Mouse (Mus musculus) right cerebral cortex, postnatal 36 days (tissue): ENCODE data around the gene Slc39a7.
A peak's percentile ranks its signal among the peaks of the same experiment; 100 is the strongest.

Source experiments
- DNase-seq, 2 experiments: peaks; one replicate each; pipeline ENCODE4 v3.0.0; 2022; ENCODE audit warnings: low spot score in 2 of 2, mixed read lengths in 1 of 2

Gene Slc39a7

GRCm38 (mm10) chr17:34031465-34032173 is at the start of gene Slc39a7, which contains the start of gene Rxrb:
Gene Slc39a7, minus strand, starts transcription at chr17:34031682.
Gene Rxrb, plus strand, starts transcription at chr17:34031812.
- peak; percentile 94 to 95 for DNase-seq

DNA sequence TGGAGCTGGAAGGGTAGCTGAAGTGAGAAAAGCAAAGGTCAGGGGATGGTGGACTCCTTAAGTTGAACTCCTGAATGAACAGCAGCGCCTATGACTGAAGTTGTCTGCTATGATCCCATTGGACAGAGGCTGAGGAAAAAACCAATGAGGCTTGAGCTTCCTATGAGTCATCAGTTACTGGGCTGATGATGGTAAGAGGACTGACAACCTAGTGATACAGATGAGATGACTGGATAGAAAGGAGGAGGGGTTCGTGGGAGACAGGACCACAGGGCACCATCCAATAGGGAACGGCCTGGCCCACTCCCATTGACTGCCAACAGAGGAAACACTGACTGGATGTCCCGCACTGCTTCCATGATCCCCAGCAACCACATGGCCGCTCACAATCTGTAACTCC is 48.1 kb upstream of the Slc39a7 start:
- DNase-seq = peak in 1 of 2 experiments; percentile 27

- no peak for DNase-seq
These were observed 47.5 kb upstream of the Slc39a7 start for GRCm38 (mm10) chr17:34079002-34079401.

- no peak for DNase-seq
These were observed 46.7 kb upstream of the Slc39a7 start for GRCm38 (mm10) chr17:34078148-34078547.

DNA sequence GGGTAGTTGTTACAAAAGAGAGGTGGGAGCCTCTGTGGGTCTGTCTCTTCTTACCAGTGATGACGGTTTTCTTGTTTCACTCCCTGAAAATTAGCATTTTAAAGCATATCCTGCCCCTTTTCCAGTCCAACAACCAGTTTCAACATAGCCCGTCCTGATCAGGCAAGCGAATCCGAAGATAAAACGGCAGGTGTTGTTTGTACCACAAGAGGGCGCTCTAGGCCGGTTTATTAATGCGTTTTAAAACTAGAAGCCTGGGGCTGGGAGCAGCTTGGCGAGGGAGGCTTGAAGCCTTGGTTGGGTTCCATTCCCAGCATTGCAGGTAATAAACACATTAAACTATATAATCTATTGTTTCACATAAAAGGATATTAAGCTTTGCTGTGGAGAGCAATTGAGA is 46.1 kb upstream of the Slc39a7 start:
- DNase-seq = peak in 1 of 2 experiments; percentile 32

GRCm38 (mm10) chr17:34075271-34075670 is 43.8 kb upstream of the Slc39a7 start:
- DNase-seq = peak; percentile 16 to 28

DNA sequence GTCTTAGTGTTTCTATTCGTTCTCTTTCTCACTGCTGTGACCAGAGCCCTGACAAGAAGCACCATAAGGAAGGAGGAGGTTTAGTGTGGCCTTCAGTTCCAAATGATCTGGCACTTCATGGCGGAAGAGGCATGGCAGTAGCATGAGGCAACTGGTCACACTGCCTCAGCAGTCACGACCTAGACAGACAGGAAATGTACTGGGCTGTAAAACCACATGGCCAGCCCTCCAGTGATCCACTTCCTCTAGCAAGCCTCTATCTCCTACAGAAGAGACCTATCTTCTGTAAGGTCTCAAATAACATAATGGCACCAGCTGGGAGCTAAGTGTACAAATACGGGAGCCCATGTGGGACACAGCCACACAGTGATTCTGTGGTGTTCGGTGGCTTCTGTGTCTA is 40.6 kb upstream of the Slc39a7 start:
- DNase-seq = no peak

GRCm38 (mm10) chr17:34068864-34069263 is 37.4 kb upstream of the Slc39a7 start:
- DNase-seq = no peak

DNA sequence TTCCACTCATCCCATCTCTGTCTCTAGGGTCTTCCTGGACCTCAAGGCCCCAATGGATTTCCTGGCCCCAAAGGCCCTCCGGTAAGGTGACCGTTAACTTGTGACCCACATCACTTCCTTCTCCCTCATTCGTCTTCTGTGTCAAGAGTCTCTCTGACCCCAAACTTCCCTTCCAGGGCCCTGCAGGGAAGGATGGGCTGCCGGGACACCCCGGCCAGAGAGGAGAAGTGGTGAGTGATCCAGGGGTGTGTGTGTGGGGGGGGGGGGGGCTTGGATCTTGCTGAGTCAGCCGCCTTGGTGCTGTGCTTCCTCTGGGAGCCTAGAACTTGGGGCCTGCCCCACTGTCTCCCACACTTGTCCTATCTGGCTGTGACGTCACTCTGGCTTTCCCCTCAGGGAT is 25.7 kb upstream of the Slc39a7 start:
- DNase-seq = no peak

DNA sequence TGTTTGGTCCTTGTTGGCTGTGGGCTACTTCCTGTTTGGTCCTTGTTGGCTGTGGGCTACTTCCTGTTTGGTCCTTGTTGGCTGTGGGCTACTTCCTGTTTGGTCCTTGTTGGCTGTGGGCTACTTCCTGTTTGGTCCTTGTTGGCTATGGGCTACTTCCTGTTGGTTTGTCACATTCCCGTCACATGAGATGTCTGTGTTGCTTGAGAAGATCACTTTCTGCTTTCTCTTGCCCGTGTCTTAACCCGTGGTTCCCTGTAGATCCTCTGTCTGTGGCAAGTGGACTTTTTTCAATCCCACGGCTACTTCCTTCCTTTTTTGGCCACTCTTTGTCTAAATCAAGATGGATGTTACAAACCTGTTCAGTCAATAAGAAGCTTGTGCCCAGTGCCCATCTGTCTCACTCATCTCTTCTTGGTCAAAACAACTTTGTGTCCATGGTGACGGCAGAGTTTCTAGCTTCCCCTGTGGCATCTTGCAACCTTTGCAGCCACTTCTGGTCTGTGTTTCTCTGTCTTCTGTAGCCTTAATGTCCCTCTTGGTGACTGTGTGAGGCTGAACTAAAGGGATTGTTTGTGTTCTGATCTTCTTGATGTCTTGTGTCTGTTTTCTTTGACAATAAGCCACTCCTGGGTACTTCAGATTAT is 16.0 kb upstream of the Slc39a7 start:
- no peak for DNase-seq

DNA sequence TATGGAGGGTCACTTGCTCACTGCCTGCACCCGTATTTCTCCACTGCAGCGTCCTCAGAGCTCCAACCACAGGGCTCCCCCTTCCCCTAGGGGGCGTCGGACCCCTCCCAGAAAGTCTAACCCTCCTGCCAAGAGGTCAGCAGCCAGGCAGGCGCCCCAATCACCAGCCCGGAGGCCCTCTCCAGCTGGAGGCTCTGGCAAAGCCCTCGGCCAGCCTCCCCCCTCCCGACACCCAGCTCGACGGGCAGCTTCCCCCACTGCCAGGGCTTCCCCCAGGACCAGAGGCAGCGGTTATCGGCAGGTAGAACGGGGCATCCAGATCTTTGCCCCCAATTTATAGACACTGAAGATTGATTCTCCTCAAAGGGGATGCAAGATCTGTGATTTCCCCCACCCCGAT is 14.5 kb upstream of the Slc39a7 start:
- DNase-seq = no peak

DNA sequence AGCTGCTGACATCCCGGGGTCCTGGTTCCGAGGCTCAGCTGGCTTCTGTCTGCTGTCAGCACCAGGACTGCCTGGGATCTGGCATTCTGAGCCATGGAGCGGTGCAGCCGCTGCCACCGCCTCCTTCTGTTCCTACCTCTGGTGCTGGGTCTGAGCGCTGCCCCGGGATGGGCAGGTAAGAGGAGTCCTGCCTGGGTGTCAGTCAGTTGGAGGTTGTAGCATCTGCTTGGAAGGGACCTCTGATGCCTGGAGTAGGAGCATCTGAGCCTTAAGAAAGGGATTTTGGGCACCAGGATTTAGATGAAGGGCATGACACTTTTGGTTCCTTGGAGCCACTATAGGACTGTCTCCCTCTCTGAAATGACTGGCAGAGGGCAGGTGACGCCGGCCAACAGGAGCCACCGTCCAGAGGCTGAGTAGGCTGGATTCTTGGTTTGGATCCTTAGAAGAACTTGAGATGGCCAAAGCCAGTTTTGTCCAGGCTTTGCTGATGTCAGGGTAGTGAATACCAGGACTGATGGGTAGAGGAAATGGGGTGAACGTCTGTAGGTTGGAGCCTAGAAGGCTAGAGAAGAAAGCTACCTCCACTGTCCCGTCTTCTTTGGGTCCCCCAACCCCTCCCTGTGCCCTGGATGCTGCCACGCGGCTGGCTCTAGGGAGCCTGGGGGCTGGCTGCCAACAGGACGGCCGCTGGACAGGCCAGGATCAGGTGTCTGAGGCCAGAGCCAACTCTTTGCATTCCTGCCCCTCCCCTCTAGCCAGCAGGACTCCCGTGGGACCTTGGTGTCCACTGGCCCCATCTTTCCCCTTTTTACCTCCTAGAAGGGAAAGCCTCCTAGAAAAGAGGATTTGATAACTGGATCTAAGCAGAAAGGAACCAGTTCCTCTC is 8.3 kb upstream of the Slc39a7 start:
- DNase-seq = no peak

- DNase-seq = no peak
These were observed 7.5 kb upstream of the Slc39a7 start, which contains the start of gene Col11a2 for GRCm38 (mm10) chr17:34038878-34039561. Gene Col11a2, plus strand, starts transcription at chr17:34039437.

DNA sequence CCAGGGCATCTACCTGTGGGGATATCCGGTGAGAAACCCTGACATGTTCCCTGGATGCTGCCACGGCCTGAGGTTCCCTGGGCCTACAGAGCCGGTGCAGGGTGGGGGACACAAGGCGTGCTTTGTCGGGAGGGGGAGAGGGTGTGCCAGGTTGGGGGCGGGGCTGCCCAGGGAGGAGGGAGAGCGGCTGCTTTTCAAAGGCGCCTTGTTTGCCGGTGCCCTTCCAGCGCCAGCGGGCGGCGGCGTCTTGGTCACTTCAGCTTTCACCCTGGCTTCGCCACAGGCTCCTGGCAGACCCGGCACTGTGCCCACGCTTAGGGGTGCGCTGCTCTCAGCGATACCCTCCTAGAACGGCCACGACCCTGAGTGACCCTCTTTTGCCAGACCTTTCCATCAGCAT is 7.0 kb upstream of the Slc39a7 start:
- DNase-seq = no peak

- DNase-seq = no peak
These were observed 5.8 kb upstream of the Slc39a7 start for GRCm38 (mm10) chr17:34037241-34037640.

- no peak for DNase-seq
These were observed 5.2 kb upstream of the Slc39a7 start for GRCm38 (mm10) chr17:34036647-34037046.

DNA sequence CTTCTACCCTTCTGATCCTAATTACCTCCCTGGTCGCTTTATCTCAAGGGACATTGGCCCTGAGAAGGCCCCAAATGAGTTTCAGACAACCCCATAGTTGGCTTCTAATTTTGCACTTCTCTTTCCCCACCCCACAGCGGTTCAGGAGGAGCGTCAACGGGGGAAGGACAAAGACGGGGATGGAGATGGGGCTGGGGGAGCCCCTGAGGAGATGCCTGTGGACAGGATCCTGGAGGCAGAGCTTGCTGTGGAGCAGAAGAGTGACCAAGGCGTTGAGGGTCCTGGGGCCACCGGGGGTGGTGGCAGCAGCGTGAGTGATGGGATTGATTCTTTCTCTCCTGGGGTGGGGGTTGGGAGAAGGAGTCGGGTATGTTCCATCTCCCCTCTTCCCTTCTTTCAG is 4.0 kb upstream of the Slc39a7 start:
- DNase-seq = no peak

- no peak for DNase-seq
These were observed 2.6 kb upstream of the Slc39a7 start for GRCm38 (mm10) chr17:34034064-34034463.

DNA sequence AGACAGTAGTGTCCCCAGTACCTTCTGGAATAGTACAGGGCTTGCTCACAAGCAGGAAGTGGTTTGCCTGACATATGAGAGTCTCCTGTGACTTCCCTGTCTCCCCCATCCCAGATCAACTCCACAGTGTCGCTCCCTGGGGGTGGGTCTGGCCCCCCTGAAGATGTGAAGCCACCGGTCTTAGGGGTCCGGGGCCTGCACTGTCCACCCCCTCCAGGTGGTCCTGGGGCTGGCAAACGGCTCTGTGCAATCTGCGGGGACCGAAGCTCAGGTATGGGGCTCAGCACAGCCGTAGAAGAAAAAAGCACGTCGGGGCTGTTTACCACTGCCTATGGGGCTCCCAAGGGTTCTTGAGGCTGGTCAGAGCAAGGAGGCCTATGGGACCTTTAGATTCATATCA is 2.0 kb upstream of the Slc39a7 start:
- DNase-seq = no peak

- no peak for DNase-seq
These were observed 1.3 kb upstream of the Slc39a7 start for GRCm38 (mm10) chr17:34032806-34033205.

DNA sequence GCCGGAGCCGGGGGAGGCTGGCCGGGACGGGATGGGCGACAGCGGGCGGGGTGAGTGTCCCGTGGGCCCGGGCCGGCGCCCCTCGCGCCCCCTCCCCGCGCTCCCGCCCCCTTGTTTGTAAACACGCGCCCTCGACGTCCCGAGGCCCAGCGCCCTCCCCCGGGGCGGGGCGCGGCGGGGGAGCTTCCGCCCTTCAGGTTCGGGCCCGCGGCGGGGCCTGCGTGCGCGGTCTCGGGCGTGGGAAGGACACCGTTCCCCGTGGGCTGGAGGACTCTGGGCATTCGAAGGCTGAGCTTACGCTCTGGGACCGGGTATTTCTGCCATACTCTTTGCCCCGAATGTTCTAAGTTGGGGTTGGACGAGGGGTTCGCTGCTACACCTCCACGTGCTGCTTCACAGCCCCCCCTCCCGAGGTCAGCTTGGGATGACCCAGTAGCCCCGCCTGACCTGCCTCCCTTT is 721 bp upstream of the Slc39a7 start:
- DNase-seq = no peak
